Mouse (Mus musculus) lung, adult 2 months (tissue): ENCODE data around the gene Plekha6.

Experiments used
- CTCF ChIP-seq: fragments of 200-500 bp; IDR thresholded peaks from 2 replicates; pipeline ENCODE4 v1.5.1; 2011; ENCODE audit warnings: mild to moderate bottlenecking, low read length, control low read depth; ENCODE audit not compliant: insufficient read depth
- POLR2A ChIP-seq: fragments of 200-500 bp; IDR thresholded peaks from 2 replicates; pipeline ENCODE4 v1.6.1; 2011; ENCODE audit warnings: low read depth, mild to moderate bottlenecking, control low read depth, low read length, borderline replicate concordance; ENCODE audit errors: extremely low read depth

DNA sequence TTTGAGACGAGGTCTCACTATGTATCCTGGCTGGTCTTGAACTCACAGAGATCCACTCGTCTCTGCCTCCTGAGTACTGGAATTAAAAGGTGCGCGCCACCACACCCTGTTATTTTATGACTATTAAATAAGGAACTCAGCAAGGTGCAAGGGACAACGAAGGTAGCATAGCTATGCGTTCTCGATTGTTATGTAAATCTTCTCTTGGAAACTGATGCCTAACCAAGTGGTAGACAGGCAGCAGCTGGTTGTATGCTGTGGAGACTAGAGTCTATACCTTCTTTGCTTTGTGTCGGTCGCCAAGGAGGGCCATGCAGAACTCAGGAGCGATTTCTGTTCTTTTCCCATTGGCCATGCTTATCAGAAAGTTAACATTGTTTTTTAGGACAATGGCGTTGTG, 45.0 kb downstream of the Plekha6 start:
- TF ChIP-seq CTCF (no peak), POLR2A (no peak)
